Mouse (Mus musculus) adrenal gland, adult 8-10 months (tissue): ENCODE measurements around the gene Vps13d. TPM values are rescaled to one million over a fixed set of nuclear protein-coding genes. Genes with fewer than 3 reads are reported as not detected.

ENCODE experiments used
- DNase-seq: peaks from one replicate; pipeline ENCODE4 v3.0.0; 2022
- total RNA-seq, 4 experiments: library from RNA; stranded (reverse); gene quantifications; 2 replicates each; pipeline ENCODE4 v1.2.4; 2022

The Vps13d gene
- total RNA-seq, 4 experiments from 2014 or later: 62.6 to 84.7 (median 81.4) TPM

- DNase-seq: no peak
These were observed 47.5 kb downstream of the Vps13d start for GRCm38 (mm10) chr4:145147006-145147961.

- DNase-seq: no peak
These were observed 51.3 kb downstream of the Vps13d start for GRCm38 (mm10) chr4:145143533-145143932.

- no peak for DNase-seq
These were observed 58.1 kb downstream of the Vps13d start for GRCm38 (mm10) chr4:145136705-145137104.

GRCm38 (mm10) chr4:145135473-145135872 is 59.3 kb downstream of the Vps13d start:
- no peak for DNase-seq

GRCm38 (mm10) chr4:145130772-145131171 is 64.0 kb downstream of the Vps13d start:
- DNase-seq: no peak

- no peak for DNase-seq
These were observed 64.8 kb downstream of the Vps13d start for GRCm38 (mm10) chr4:145129956-145130548.

GRCm38 (mm10) chr4:145125463-145126220 is 69.2 kb downstream of the Vps13d start:
- no peak for DNase-seq

GRCm38 (mm10) chr4:145124419-145124818 is 70.4 kb downstream of the Vps13d start:
- DNase-seq: no peak

GRCm38 (mm10) chr4:145111641-145112040 is 83.2 kb downstream of the Vps13d start:
- DNase-seq: no peak

- no peak for DNase-seq
These were observed 84.1 kb downstream of the Vps13d start for GRCm38 (mm10) chr4:145110736-145111135.

GRCm38 (mm10) chr4:145106796-145107195 is 88.0 kb downstream of the Vps13d start:
- no peak for DNase-seq

- no peak for DNase-seq
These were observed 89.5 kb downstream of the Vps13d start for GRCm38 (mm10) chr4:145105319-145105718.

- no peak for DNase-seq
These were observed 89.9 kb downstream of the Vps13d start for GRCm38 (mm10) chr4:145104917-145105316.

- no peak for DNase-seq
These were observed 91.2 kb downstream of the Vps13d start for GRCm38 (mm10) chr4:145103617-145104016.

GRCm38 (mm10) chr4:145101823-145102718 is 92.7 kb downstream of the Vps13d start:
- DNase-seq: no peak

GRCm38 (mm10) chr4:145099853-145100252 is 95.0 kb downstream of the Vps13d start:
- DNase-seq: no peak

- DNase-seq: no peak
These were observed 95.5 kb downstream of the Vps13d start for GRCm38 (mm10) chr4:145099344-145099743.

GRCm38 (mm10) chr4:145097974-145098373 is 96.8 kb downstream of the Vps13d start:
- DNase-seq: no peak

GRCm38 (mm10) chr4:145096481-145097039 is 98.2 kb downstream of the Vps13d start:
- DNase-seq: no peak

GRCm38 (mm10) chr4:145086509-145086908 is 108.3 kb downstream of the Vps13d start:
- no peak for DNase-seq

- no peak for DNase-seq
These were observed 115.5 kb downstream of the Vps13d start for GRCm38 (mm10) chr4:145079324-145079723.

- DNase-seq: no peak
These were observed 120.5 kb downstream of the Vps13d start for GRCm38 (mm10) chr4:145074276-145074675.
